Mouse (Mus musculus) limb, embryonic 13.5 days (tissue): ENCODE data around the gene Tmbim6. TPM values are rescaled to one million over a fixed set of nuclear protein-coding genes. Genes with fewer than 3 reads are reported as not detected.
A peak's percentile ranks its signal among the peaks of the same experiment; 100 is the strongest.

Experiments
- ATAC-seq: fragments of 200-750 bp; cut with Nextera tagmentation; 2 replicates; pipeline ENCODE4 v1.8.0; 2017; ENCODE audit warnings: low read depth, moderate number of reproducible peaks, moderate TSS enrichment; ENCODE audit not compliant: low FRiP score
- H3K27ac ChIP-seq: fragments of 300-500 bp; sonication (generic); 2 replicates; pipeline ENCODE4 v1.5.1; 2015; ENCODE audit warnings: inconsistent platforms, mild to moderate bottlenecking, moderate library complexity
- H3K27me3 ChIP-seq: fragments of 300-500 bp; sonication (generic); 2 replicates; pipeline ENCODE4 v1.6.1; 2015; ENCODE audit warnings: mild to moderate bottlenecking, inconsistent platforms
- H3K36me3 ChIP-seq: fragments of 300-500 bp; sonication (generic); 2 replicates; pipeline ENCODE4 v1.6.1; 2015; ENCODE audit warnings: inconsistent platforms, mild to moderate bottlenecking, moderate library complexity
- H3K4me1 ChIP-seq: fragments of 300-500 bp; sonication (generic); 2 replicates; pipeline ENCODE4 v1.6.1; 2015; ENCODE audit warnings: inconsistent platforms
- H3K4me2 ChIP-seq: fragments of 300-500 bp; sonication (generic); replicated peaks from 2 replicates; pipeline ENCODE4 v1.6.1; 2015; ENCODE audit warnings: inconsistent platforms, mild to moderate bottlenecking, moderate library complexity
- H3K4me3 ChIP-seq: fragments of 300-500 bp; sonication (generic); 2 replicates; pipeline ENCODE4 v1.5.1; 2015; ENCODE audit warnings: moderate library complexity, mild to moderate bottlenecking, inconsistent platforms
- H3K9ac ChIP-seq: fragments of 300-500 bp; sonication (generic); 2 replicates; pipeline ENCODE4 v1.6.1; 2015; ENCODE audit warnings: mild to moderate bottlenecking, inconsistent platforms
- H3K9me3 ChIP-seq: fragments of 300-500 bp; sonication (generic); 2 replicates; pipeline ENCODE4 v1.6.1; 2016; ENCODE audit warnings: inconsistent platforms
- WGBS: fragments of 180-500 bp; shearing (Covaris S2); methylation state at CpG from one replicate; pipeline ENCODE4 v1.1.7; 2015; 5-methylcytosine and 5-hydroxymethylcytosine counted together
- polyA plus RNA-seq: library from polyadenylated mRNA; unstranded; fragments of >200 nt; fragmentation: Nextera tagmentation; extraction: Ambion mirVana; gene quantifications from 2 replicates; pipeline ENCODE4 v1.2.1, GENCODE M21; 2015

Tmbim6 gene
- 287 and 298 TPM in 2 replicates for polyA plus RNA-seq

DNA sequence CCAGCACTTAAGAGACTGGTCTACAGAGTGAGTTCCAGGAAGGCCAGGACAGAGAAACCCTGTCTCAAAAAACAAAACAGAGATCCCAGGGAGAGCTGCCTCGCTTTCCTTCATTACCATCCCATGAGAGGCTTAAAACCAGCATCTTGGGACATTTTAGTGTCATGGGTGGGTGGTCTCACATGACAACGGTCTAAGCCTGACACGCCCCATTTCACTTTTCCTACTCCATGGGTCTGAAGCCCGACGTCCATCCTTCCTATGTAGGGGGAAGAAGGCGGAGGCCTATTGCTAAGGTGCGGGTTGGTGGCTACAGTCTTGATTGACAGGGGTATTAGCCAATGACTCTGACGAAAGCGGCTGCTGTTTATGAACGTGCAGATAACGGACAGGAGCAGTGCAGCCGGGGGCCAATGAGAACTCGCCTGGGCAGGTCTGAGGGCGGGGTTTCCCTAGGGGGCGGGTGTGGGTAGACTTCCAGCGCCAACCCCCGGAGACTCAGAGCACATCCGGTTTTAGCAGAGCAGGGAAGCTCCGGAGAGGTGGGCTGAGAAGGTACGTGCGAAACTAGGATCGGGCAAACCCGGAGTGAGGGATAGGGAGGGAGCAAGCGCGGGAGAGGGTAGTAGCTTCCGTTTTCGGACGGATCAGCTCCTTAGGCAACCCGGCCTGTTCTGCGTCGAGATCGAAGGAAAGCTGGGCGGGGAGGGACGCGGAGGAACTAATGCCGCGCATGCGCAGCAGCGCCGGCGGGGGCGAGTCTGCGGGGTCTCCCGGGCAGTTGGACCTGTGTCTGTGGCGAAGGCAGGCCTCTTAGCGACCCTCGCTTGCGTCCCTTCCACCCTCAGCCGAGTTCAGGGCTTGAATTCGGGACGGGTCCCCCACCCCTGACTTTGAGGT, at the start of gene Tmbim6:
TSS of gene Tmbim6 (plus strand) at position 397 of the 900 bp plus-strand sequence.
- Histone ChIP-seq H3K36me3 (no peaks in the 10 kb centered on the region), H3K9me3 (no peaks in the 10 kb centered on the region), H3K27ac (peak within 1 kb of the TSS; percentile 92), H3K9ac (peak within 1 kb of the TSS; percentile 95), H3K4me1 (peaks cover 42% of the 10 kb centered on the region), H3K4me3 (peak within 1 kb of the TSS; percentile 85), H3K27me3 (no peaks in the 10 kb centered on the region), H3K4me2 (peak within 1 kb of the TSS; percentile 98)
- WGBS, result under 1% methylated on average over 51 of the region's 51 CpGs
- peak; percentile 100 for ATAC-seq

DNA sequence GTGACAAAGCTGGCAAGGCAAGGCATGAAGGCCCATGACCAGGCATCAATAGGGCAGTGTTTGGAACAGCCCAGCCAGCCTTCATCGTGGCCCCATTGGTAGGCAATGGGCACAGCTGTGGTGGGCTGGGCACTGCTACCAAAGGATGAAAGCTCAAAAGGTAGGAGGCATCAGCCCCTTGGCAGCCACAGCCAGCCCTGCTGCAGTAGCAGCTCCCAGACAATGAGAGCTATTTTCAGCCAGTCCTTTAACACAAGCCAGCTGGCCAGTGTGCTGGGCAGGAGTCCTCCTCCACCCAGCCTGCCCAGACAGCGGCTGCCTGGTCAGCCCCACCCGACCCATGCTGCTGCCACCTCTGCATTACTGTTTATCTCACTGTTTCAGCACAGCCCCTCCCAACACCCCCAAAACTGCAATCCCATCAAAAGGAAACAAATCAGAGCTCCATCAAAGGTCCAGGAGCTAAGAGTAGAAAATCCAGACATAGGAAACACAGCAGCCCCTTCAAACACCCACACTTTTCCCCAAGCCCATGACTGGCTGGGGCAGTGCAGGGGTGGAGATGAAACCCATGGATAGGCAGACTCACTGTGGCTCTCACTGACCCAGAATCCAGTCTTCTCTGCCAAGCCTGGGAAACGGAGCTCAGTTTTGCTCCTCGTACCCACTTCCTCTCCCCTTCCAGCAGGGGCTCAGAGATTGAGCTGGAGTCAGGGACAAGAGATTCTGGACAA, 49.1 kb upstream of the Tmbim6 start:
- no peak overlapping the region for H3K4me3 ChIP-seq
- H3K27ac ChIP-seq, result peak overlapping the region; percentile 83
- WGBS, result 16% methylated on average over 5 of the region's 5 CpGs
- peaks cover 87% of the 10 kb centered on the region for H3K4me1 ChIP-seq
- 0 out of 2 replicates have a peak, but pooled peaks have one; percentile 37 for ATAC-seq
- H3K27me3 ChIP-seq, result no peaks in the 10 kb centered on the region
- peak overlapping the region; percentile 55 for H3K9ac ChIP-seq
- H3K36me3 ChIP-seq, result no peaks in the 10 kb centered on the region
- peak overlapping the region; percentile 34 for H3K4me2 ChIP-seq
- no peaks in the 10 kb centered on the region for H3K9me3 ChIP-seq

DNA sequence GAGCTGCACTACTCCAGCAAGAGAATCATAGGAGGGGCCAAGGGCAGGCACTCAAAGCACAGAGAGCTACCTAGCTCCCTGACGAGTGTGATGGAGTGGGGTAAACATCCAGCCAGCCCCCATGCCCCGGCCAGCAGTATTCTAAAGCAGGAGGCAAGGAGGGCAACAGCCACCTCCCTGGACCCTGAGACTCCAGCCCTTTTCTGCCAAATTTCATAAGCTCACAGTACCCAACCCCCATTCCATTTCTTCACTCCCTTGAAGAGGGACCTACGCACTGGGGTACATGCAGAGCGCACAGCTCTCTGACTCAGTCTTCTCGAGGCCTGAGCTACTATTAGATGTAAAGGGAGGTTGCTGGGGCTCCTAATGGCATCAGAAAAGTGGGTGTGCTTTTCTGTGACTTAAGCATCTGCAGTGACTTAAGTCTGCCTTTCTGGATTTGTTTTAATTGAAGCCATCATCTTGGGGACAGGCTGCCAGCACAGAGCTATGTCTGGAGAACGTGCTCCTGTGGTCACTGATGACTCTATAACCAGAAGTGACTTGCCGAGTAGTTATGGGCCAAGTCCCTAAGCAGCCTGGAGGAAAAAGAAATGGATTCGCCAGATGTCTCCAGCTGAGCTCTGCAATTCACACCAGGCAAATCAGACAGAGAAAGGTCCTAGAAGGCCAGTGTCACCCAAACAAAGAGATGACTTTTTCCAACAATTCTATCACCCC, 48.4 kb upstream of the Tmbim6 start:
- Histone ChIP-seq H3K4me3 (no peak overlapping the region), H3K9ac (peak overlapping the region; percentile 55)
- ATAC-seq, result no peak; the same call in 1 of the 2 replicates

DNA sequence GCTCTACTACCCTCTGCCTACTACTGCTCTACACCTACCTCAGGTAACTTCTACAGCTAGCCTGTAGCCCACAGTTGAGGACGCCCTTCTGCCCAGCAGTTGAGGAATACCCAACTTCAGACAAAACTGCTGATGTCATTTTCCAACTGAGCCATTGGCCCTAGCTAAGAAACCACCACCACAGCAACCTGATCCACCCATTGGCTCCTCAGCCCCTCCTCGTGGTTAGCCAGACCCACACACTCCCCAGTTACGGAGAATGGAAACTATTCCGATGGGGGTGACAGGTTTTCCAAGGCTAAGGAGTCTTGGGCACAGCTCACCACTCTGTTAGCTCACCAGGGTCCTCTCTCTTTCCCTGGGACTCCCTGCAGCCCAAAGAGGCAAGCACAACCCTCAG, 47.7 kb upstream of the Tmbim6 start:
- Histone ChIP-seq H3K36me3 (no peaks in the 10 kb centered on the region), H3K9ac (no peak overlapping the region), H3K4me3 (no peak overlapping the region), H3K9me3 (no peaks in the 10 kb centered on the region), H3K27ac (peak overlapping the region; percentile 83), H3K4me2 (no peak overlapping the region), H3K4me1 (peaks cover 83% of the 10 kb centered on the region), H3K27me3 (no peaks in the 10 kb centered on the region)
- peak; percentile 52 for ATAC-seq
- WGBS, result 37% methylated on average over 4 of the region's 4 CpGs

More for the DNA sequence above, 48.4 kb upstream of the Tmbim6 start:
- Histone ChIP-seq H3K9me3 (no peaks in the 10 kb centered on the region), H3K27ac (peak overlapping the region; percentile 83), H3K4me1 (peaks cover 83% of the 10 kb centered on the region), H3K4me2 (peak overlapping the region; percentile 34; the same call in 1 of the 2 replicates), H3K36me3 (no peaks in the 10 kb centered on the region), H3K27me3 (no peaks in the 10 kb centered on the region)
- 30% methylated on average over 8 of the region's 8 CpGs for WGBS

DNA sequence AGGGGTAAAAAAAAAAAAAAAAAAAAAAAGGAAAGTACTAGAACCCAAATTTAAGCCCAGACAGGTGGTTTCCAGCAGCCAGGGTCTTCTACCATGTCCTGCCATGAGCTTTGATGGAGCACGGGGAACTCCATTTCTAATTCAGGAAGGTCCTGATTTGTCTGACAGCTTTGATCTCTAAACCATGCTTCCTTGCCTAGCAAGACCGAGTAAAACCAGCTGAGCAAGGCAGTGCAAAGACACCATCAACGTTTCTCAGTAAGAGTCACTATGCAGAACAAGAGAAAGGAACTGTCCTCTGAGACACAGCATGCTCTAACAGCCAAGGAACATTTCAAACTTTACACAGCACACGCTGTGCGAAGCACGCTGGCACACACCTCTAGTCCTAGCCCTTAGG, 41.1 kb upstream of the Tmbim6 start:
- Histone ChIP-seq H3K9ac (no peak overlapping the region), H3K27ac (no peak overlapping the region), H3K9me3 (no peaks in the 10 kb centered on the region), H3K27me3 (no peaks in the 10 kb centered on the region), H3K4me2 (no peak overlapping the region), H3K4me1 (peaks cover 48% of the 10 kb centered on the region), H3K4me3 (no peak overlapping the region), H3K36me3 (no peaks in the 10 kb centered on the region)
- 72% methylated on average over 6 of the region's 6 CpGs for WGBS
- no peak for ATAC-seq

DNA sequence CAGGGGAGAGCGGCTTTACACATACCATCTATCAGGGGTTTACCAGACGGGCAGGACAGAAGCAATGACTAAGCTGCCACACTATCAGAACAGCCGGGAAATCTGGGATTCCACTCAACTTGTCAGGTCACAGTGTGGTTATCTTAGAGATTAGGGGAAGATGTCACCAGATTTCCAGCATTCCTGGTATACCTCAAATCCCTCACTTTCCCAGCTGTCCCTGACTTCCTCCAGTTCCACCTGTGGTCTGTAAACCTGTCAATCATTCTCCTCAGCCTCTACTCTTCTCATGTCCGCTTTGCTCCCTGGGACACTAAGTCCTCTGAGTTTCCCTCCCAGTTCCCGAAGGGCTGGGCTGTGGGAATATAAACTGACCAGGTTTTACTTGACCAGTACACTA, 40.4 kb upstream of the Tmbim6 start:
- H3K9ac ChIP-seq, result no peak overlapping the region
- ATAC-seq, result no peak
- H3K4me1 ChIP-seq, result peaks cover 48% of the 10 kb centered on the region
- no peak overlapping the region for H3K27ac ChIP-seq
- WGBS, result 69% methylated on average over 5 of the region's 5 CpGs
- H3K9me3 ChIP-seq, result no peaks in the 10 kb centered on the region
- H3K4me3 ChIP-seq, result no peak overlapping the region
- no peak overlapping the region for H3K4me2 ChIP-seq
- H3K36me3 ChIP-seq, result no peaks in the 10 kb centered on the region
- no peaks in the 10 kb centered on the region for H3K27me3 ChIP-seq

DNA sequence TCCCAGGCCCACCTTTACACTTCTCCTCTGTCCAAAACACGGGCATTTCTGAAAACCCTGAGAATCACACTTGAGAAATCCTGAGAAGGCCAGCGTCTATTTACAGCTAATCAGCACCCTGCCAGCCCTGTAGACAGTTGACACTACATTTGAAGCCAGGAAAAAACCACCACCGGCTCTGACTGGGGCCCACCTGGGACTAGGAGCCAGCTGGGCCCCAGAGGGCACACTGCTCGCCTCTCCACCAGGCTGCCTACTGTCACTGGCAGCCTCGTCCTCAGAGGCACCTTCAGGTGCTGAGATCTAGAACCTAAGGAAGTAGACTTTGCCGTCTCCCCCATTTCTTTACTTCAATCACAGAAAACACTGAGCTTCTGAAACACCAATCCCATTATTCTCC, 37.0 kb upstream of the Tmbim6 start:
- Histone ChIP-seq H3K9me3 (no peaks in the 10 kb centered on the region), H3K27me3 (no peaks in the 10 kb centered on the region), H3K4me2 (no peak overlapping the region), H3K9ac (no peak overlapping the region), H3K27ac (no peak overlapping the region), H3K4me3 (no peak overlapping the region), H3K4me1 (peaks cover 29% of the 10 kb centered on the region), H3K36me3 (no peaks in the 10 kb centered on the region)
- no peak for ATAC-seq
- 68% methylated on average over 6 of the region's 6 CpGs for WGBS

DNA sequence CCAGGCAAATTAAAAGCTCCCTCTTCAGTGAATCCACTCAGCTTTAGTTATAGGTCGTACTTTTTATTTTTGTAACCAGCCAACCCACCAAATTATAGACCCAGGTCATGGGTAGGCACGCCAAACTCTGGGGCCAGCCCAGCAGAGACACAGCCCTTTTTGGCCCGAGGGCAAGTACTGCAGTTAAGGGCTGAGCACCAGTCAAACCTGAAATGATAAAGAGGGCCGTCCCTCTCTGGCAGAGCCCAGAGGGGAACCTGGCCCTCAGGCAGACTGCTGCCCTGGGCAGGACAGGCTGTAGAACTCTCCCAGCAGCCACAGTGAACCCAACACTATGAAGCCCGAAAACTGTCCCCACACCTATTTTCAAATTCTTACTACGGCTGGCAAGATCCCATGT, 36.2 kb upstream of the Tmbim6 start:
- Histone ChIP-seq H3K4me3 (no peak overlapping the region), H3K4me1 (peaks cover 29% of the 10 kb centered on the region), H3K9ac (no peak overlapping the region), H3K27me3 (no peaks in the 10 kb centered on the region), H3K27ac (no peak overlapping the region), H3K4me2 (no peak overlapping the region), H3K36me3 (no peaks in the 10 kb centered on the region), H3K9me3 (no peaks in the 10 kb centered on the region)
- ATAC-seq, result no peak
- WGBS, result 64% methylated on average over 6 of the region's 6 CpGs

DNA sequence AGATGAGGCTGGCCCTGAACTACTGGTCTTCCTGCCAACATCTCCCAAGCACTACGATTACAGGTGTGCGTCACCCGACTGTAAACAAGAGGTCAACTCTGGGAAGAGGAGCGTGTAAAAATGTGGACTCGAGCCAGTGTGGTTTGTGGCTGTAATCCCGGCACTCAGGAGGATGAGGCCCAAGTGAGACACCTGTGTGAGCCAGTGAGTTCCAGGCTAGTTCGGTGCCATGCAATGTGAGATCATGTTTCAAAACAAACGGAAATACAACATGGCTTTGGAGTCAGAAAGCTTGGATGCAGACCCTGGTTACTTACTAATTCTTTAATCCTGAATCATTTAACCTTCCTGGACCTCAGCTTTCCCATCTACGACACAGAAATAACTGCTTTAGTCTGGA, 33.7 kb upstream of the Tmbim6 start:
- Histone ChIP-seq H3K27me3 (no peaks in the 10 kb centered on the region), H3K9ac (no peak overlapping the region), H3K9me3 (no peaks in the 10 kb centered on the region), H3K4me1 (peaks cover 30% of the 10 kb centered on the region), H3K36me3 (no peaks in the 10 kb centered on the region), H3K4me2 (no peak overlapping the region), H3K27ac (no peak overlapping the region; the same call in 1 of the 2 replicates), H3K4me3 (no peak overlapping the region)
- WGBS, result 68% methylated on average over 9 of the region's 9 CpGs
- no peak for ATAC-seq

DNA sequence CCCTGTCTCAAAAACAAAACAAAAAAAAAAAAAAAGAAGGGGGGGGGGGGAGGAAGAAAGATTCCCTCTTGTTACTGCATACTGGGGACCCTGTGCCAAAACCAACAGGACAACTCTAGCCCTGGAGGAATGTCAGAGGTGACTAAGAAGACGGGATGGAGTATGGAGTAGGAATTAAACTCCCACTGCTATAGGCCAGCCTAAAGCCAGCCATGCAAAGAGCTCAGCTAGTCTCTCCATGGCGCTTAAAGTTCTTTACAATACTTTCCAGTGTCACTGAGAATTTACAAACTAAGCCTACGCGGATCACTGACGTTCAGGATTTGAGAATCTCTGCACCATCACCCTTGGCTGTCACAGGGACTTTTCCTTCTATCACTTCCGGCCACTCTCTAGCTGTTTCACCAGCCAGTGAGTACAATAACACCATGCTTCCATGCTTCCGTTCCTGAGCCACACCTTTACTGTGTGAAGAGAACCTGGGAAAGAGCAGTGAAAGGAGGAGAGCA, 28.6 kb upstream of the Tmbim6 start:
- Histone ChIP-seq H3K4me3 (no peak overlapping the region), H3K27ac (no peak overlapping the region; the same call in 1 of the 2 replicates), H3K9ac (no peak overlapping the region), H3K4me1 (peaks cover 38% of the 10 kb centered on the region), H3K4me2 (no peak overlapping the region), H3K9me3 (no peaks in the 10 kb centered on the region), H3K27me3 (no peaks in the 10 kb centered on the region), H3K36me3 (0 out of 2 replicates have a peak, but pooled peaks cover 2% of the 10 kb centered on the region)
- WGBS, result 76% methylated on average over 7 of the region's 7 CpGs
- ATAC-seq, result no peak

DNA sequence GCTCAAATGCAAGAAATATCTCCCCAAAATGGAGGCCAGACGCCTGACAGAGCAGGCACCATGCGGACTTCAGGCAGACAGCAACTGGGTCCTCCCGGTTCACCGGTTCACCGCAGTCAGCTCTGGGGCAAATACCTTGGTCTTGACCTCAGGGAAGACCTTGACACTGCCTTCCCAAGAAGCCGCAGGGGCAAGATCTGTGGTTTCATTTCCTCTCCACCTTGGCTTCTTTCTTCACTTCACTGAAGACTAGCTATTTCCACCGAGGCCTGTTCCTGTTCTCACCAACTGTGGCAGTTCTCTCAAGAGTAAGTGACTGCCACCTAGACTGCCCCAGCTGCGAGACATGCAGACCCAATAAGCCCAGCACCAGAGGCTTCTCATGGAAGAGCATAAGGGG, 27.8 kb upstream of the Tmbim6 start:
- no peaks in the 10 kb centered on the region for H3K27me3 ChIP-seq
- no peak overlapping the region for H3K4me2 ChIP-seq
- no peak overlapping the region for H3K4me3 ChIP-seq
- H3K4me1 ChIP-seq, result peaks cover 37% of the 10 kb centered on the region
- no peak for ATAC-seq
- H3K27ac ChIP-seq, result 0 out of 2 replicates have a peak overlapping the region, but pooled peaks have one; percentile 10
- H3K9me3 ChIP-seq, result no peaks in the 10 kb centered on the region
- 65% methylated on average over 8 of the region's 8 CpGs for WGBS
- H3K9ac ChIP-seq, result no peak overlapping the region
- H3K36me3 ChIP-seq, result 0 out of 2 replicates have a peak, but pooled peaks cover 2% of the 10 kb centered on the region
